Mouse (Mus musculus) adrenal gland, adult 8-10 months (tissue): ENCODE data around the gene Ifna5. TPM values are rescaled to one million over a fixed set of nuclear protein-coding genes. Genes with fewer than 3 reads are reported as not detected.

Source experiments
- DNase-seq: peaks from one replicate; pipeline ENCODE4 v3.0.0; 2022
- total RNA-seq, 4 experiments: library from RNA; stranded (reverse); gene quantifications; 2 replicates each; pipeline ENCODE4 v1.2.4; 2022

Gene Ifna5
- total RNA-seq, 4 experiments from 2014 or later, result not detected

DNA sequence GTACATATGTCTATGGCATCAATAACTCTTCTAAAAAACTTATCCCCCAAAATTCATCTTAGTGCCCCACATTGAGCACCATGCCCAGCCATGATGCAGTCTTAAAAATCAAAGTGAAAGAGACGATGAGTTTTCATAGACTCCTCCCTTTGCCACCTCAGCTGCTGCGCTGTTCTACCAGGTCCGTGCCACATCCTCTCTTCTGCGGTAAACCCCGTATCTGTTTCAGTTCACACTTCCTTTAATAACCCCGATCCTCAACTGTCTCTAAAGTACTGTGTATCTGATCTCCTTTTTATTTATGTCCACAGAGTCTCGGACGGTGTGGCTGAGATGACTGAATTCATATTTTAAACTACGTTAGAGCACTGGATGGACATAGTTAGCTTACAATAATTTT, 29.3 kb downstream of the Ifna5 start:
- DNase-seq, result no peak

GRCm38 (mm10) chr4:88865011-88865569, 29.8 kb downstream of the Ifna5 start:
- DNase-seq, result no peak

- DNase-seq, result peak; percentile 47
Observed at GRCm38 (mm10) chr4:88867366-88867925, 32.1 kb downstream of the Ifna5 start.

- peak; percentile 3 for DNase-seq
Observed at GRCm38 (mm10) chr4:88867926-88868911, 32.9 kb downstream of the Ifna5 start.

GRCm38 (mm10) chr4:88872691-88873090, 37.4 kb downstream of the Ifna5 start:
- no peak for DNase-seq

- DNase-seq, result no peak
Observed at GRCm38 (mm10) chr4:88875435-88876095, 40.2 kb downstream of the Ifna5 start.

DNA sequence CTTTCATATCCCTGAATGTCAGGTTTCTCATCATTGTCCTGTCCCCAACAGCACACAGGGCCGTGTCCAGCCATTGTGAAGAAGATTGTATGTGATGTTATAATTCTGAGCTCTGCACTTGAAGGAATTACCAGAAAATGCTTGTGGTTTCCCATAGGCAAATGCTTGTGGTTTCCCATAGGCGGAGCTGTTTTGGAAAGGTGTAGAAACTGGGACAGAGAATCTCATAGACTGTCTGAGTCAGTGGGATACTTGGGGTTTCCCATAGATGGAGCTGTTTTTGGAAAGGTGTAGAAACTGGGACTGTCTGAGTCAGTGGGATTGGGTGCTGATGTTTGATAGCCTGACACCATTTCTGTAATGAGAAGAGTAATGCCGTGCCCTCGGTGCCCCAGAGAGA, 41.2 kb downstream of the Ifna5 start:
- no peak for DNase-seq

DNA sequence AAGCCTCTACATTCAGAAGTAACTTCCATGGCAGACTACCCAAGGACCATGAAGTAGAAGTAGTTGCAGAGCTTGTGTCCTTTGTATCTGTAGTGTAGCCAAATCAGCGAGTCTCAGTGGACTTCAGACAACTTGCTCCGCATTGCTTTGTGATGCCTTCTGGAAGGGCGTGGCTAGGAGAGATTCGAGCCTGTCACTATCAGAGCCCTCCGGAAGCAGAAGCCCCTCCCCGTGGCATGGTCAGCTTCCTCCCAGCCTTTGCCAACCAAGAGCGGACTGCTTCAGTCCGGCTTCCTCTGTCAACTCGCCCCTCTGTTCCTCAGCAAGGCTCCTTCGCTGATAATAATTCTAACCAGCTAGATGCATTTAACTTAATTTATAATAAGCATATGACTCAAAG, 42.9 kb downstream of the Ifna5 start:
- no peak for DNase-seq

GRCm38 (mm10) chr4:88878772-88879171, 43.4 kb downstream of the Ifna5 start:
- DNase-seq, result no peak

DNA sequence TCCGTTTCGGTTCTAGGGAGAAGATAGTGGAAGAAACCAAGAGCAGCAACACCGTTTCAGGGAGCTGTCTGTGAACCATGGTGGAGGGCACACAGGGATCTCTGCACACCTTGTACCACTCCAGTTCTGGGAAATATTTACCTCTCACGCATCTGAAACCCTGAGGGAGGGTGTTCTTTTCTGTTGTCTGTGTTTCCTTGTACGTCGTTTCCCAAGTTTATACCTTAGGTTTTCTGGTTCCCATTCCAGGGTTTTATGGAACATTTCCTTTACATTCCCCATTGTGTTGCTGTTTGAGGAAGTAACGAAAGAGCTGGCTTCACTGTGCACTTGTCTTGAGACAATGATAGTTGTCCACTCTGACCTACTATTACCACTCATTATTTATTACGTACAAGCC, 44.8 kb downstream of the Ifna5 start, which contains the start of gene Ifne:
Gene Ifne (minus strand): TSS at position 101 of the 400 bp plus-strand sequence.
- DNase-seq, result no peak

Other genes starting within 250 kb of the Ifna5 start
- gene Ifna9, start 243.1 kb upstream of the Ifna5 start, total RNA-seq, result not detected
- not detected for gene Ifna12, start 232.1 kb upstream of the Ifna5 start, total RNA-seq
- gene C87499, start 201.1 kb upstream of the Ifna5 start, total RNA-seq, result not detected
- gene Ifna13, start 191.1 kb upstream of the Ifna5 start, total RNA-seq, result not detected
- not detected for gene Ifna16, start 158.6 kb upstream of the Ifna5 start, total RNA-seq
- not detected for gene Ifna2, start 151.6 kb upstream of the Ifna5 start, total RNA-seq
- not detected for gene Ifnab, start 144.2 kb upstream of the Ifna5 start, total RNA-seq
- gene Gm26566, start 113.7 kb upstream of the Ifna5 start, total RNA-seq, result under 1 TPM; 0.67 to 0.92 (median 0.73) TPM
- gene Klhl9, start 113.1 kb upstream of the Ifna5 start, total RNA-seq, result 100 to 1,000 TPM in 1 of 4 experiments, 10 to 100 TPM in 3; 76.7 to 100 (median 91.0) TPM
- gene Gm13271, start 80.7 kb upstream of the Ifna5 start, total RNA-seq, result not detected
- not detected for gene Gm13283, start 75.4 kb upstream of the Ifna5 start, total RNA-seq
- under 1 TPM in 1 of 4 experiments, not detected in 3; 0.46 TPM for gene Gm13290, start 61.7 kb upstream of the Ifna5 start, total RNA-seq
- not detected for gene Gm13289, start 58.6 kb upstream of the Ifna5 start, total RNA-seq
- not detected for gene Gm13272, start 55.7 kb upstream of the Ifna5 start, total RNA-seq
- gene Ifnz, start 53.4 kb upstream of the Ifna5 start, total RNA-seq, result under 1 TPM in 1 of 4 experiments, not detected in 3; 0.49 TPM
- not detected for gene Gm13276, start 49.8 kb upstream of the Ifna5 start, total RNA-seq
- not detected for gene Gm13277, start 46.9 kb upstream of the Ifna5 start, total RNA-seq
- not detected for gene Gm13278, start 44.0 kb upstream of the Ifna5 start, total RNA-seq
- gene Gm13275, start 41.0 kb upstream of the Ifna5 start, total RNA-seq, result not detected
- not detected for gene Gm13279, start 38.1 kb upstream of the Ifna5 start, total RNA-seq
- under 1 TPM in 1 of 4 experiments, not detected in 3; 0.24 TPM for gene Gm13285, start 35.9 kb upstream of the Ifna5 start, total RNA-seq
- gene Gm13287, start 32.3 kb upstream of the Ifna5 start, total RNA-seq, result not detected
- not detected for gene Gm13288, start 30.0 kb upstream of the Ifna5 start, total RNA-seq
- gene Ifna7, start 19.3 kb upstream of the Ifna5 start, total RNA-seq, result not detected
- gene Ifna11, start 15.6 kb upstream of the Ifna5 start, total RNA-seq, result not detected
- not detected for gene Ifna6, start 8.1 kb upstream of the Ifna5 start, total RNA-seq
- not detected for gene Ifna4, start 6.3 kb downstream of the Ifna5 start, total RNA-seq
- not detected for gene Ifna1, start 14.6 kb downstream of the Ifna5 start, total RNA-seq
- gene Ifne, start 44.7 kb downstream of the Ifna5 start, total RNA-seq, result not detected